Mouse (Mus musculus) C2C12 (cell line): ENCODE data around the gene Selenom. TPM values are rescaled to one million over a fixed set of nuclear protein-coding genes. Genes with fewer than 3 reads are reported as not detected.

Experiments
- H3K27me3 ChIP-seq: one replicate; pipeline ENCODE4 v1.6.1; 2011; ENCODE audit not compliant: control insufficient read depth, insufficient read depth, insufficient read length
- H3K36me3 ChIP-seq: one replicate; pipeline ENCODE4 v1.6.1; 2011; ENCODE audit not compliant: control insufficient read depth, insufficient read depth
- H3K4me3 ChIP-seq: one replicate; pipeline ENCODE4 v1.5.1; 2011; ENCODE audit warnings: mild to moderate bottlenecking, control low read depth; ENCODE audit not compliant: poor library complexity, insufficient read depth, severe bottlenecking
- H3K79me2 ChIP-seq: one replicate; pipeline ENCODE4 v1.6.1; 2011; ENCODE audit not compliant: control insufficient read depth, insufficient read depth
- H3K79me3 ChIP-seq: one replicate; pipeline ENCODE4 v1.6.1; 2011; ENCODE audit warnings: low read depth, control low read depth
- H3ac ChIP-seq: one replicate; pipeline ENCODE3; 2011; ENCODE audit warnings: low read depth; ENCODE audit not compliant: control insufficient read depth, insufficient read length
- CEBPB ChIP-seq: IDR thresholded peaks from one replicate; pipeline ENCODE4 v1.6.1; 2011; ENCODE audit warnings: low read depth, mild to moderate bottlenecking, control low read depth, moderate library complexity
- CTCF ChIP-seq: IDR thresholded peaks from one replicate; pipeline ENCODE4 v1.5.1; 2011; ENCODE audit not compliant: control insufficient read depth, insufficient read depth, insufficient read length
- FOSL1 ChIP-seq: IDR thresholded peaks from one replicate; pipeline ENCODE4 v1.8.0; 2011; ENCODE audit warnings: mild to moderate bottlenecking, low read length; ENCODE audit not compliant: poor library complexity, insufficient read depth, severe bottlenecking
- MAX ChIP-seq: IDR thresholded peaks from one replicate; pipeline ENCODE4 v1.6.1; 2011; ENCODE audit warnings: mild to moderate bottlenecking, control low read depth
- MYOD1 ChIP-seq: IDR thresholded peaks from one replicate; pipeline ENCODE4 v1.6.1; 2011; ENCODE audit warnings: low read depth; ENCODE audit not compliant: control insufficient read depth, insufficient read length
- MYOG ChIP-seq: IDR thresholded peaks from one replicate; pipeline ENCODE4 v1.6.1; 2011; ENCODE audit not compliant: control insufficient read depth, insufficient read length; ENCODE audit errors: extremely low read depth
- USF1 ChIP-seq: IDR thresholded peaks from one replicate; pipeline ENCODE4 v1.6.1; 2011; ENCODE audit warnings: low read depth, mild to moderate bottlenecking, control low read depth, moderate library complexity
- polyA plus RNA-seq: library from polyadenylated mRNA; unstranded; fragments of >200 nt; fragmentation: generic; extraction: Trizol; gene quantifications from one replicate; pipeline ENCODE4 v1.2.1, GENCODE M21; 2012; ENCODE audit warnings: missing spikeins

Gene Selenom
- polyA plus RNA-seq, 1 experiment: 77.0 TPM

DNA sequence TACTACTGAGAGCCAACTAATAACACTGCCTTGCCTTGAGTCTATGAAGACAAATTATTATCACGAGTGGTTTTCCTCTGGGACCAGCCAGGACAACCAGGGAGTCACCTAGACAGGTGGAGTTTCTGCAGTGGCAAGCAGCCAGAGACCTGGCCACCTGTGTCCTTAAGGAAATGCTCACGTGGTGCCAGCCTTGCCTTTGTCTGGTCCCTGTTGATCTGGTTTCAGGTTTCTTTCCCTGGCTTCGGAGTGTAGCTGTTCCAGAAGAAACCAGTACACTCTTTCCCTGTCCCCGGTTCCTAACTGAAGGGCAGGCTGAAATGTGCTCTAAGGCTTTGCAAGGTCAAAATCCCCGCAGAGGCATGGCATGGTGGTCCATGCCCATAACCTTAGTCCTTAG, 17.7 kb upstream of the Selenom start:
- H3K4me3 ChIP-seq: no peak overlapping the region
- TF ChIP-seq CTCF (no peak), USF1 (no peak), MAX (no peak), MYOD1 (no peak), CEBPB (no peak), FOSL1 (no peak), MYOG (no peak)

DNA sequence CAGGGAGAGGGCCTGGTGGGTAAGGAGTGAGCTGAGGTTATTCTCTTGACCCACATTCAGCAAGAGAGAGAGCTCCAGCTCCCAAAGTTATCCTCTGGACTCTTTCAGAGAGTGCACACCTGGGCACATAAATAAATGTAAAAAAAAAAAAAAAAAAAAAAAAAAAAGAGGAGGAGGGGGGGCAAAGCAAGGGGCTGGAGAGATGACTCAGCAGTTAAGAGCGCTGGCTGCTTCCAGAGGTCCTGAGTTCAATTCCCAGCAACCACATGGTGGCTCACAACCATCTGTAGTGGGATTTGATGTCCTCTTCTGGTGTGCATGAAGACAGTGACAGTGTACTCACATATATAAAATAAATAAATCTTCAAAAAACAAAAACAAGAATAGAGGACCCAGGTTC, 17.2 kb upstream of the Selenom start:
- Histone ChIP-seq H3K4me3 (no peak overlapping the region), H3K79me2 (no peaks in the 10 kb centered on the region), H3K36me3 (no peaks in the 10 kb centered on the region), H3K79me3 (no peaks in the 10 kb centered on the region), H3K27me3 (peaks cover 19% of the 10 kb centered on the region), H3ac (no peak overlapping the region)
- TF ChIP-seq USF1 (no peak), FOSL1 (no peak), CTCF (no peak), MYOG (no peak), MYOD1 (no peak), CEBPB (no peak), MAX (no peak)

More for the DNA sequence above, 17.7 kb upstream of the Selenom start:
- Histone ChIP-seq H3K36me3 (no peaks in the 10 kb centered on the region), H3ac (no peak overlapping the region), H3K27me3 (peaks cover 14% of the 10 kb centered on the region), H3K79me2 (no peaks in the 10 kb centered on the region), H3K79me3 (no peaks in the 10 kb centered on the region)

DNA sequence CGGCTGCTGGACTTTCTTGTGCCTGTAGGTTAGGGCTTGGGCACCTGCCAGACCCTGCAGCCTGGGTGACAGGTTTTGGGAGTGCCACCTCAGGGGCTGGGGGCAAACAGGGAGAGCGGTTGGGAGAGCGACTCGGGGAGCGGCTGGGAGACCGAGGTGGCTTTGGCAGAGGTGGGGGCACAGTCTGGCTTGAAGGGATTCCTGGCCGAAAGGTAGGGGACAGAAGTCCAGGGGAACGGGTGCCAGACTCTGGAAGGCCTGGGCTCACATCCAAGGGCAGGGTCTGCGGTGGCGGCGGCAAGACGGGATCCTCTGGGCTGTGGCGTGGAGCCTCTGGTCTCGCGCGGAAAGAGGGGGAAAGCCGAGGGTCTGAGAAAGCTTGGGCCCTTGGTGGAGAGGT, 12.4 kb upstream of the Selenom start:
- H3ac ChIP-seq: no peak overlapping the region
- peaks cover 21% of the 10 kb centered on the region for H3K27me3 ChIP-seq
- H3K36me3 ChIP-seq: no peaks in the 10 kb centered on the region
- no peaks in the 10 kb centered on the region for H3K79me2 ChIP-seq
- H3K79me3 ChIP-seq: no peaks in the 10 kb centered on the region
- TF ChIP-seq FOSL1 (no peak), USF1 (no peak), MAX (no peak), CEBPB (no peak), MYOD1 (no peak), CTCF (no peak), MYOG (no peak)
- no peak overlapping the region for H3K4me3 ChIP-seq

DNA sequence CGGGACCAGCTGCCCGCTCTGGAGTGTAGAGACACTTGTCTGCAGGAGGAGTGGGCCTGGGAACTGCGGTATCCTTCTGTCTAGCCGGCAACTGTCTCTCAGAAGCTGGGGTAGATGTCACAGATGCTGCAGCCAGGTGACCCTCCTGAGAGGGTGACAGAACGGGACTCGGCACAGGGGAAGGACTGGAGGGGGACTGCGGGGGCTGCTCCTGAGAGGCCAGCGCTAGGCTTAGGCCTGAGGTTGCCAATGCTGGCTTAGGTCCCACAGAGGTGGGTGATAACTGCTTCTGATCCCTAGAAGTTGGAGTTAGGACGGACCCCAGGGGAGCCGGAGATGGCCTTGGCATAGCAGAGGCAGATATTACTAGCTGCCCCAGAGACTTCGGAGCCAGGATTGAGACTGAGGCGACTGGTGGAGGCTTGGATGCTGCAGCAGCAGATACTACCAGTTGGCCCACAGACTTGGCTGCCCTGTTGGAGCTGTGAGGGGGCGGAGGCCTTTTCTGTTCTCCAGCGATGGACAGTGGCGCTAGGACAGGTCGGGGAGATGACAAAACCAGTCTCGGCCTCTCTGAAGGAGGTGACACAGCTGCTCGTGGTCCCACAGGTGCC, 11.9 kb upstream of the Selenom start:
- peaks cover 21% of the 10 kb centered on the region for H3K27me3 ChIP-seq
- no peak for TF ChIP-seq CTCF
- TF ChIP-seq MYOD1: no peak
- no peak for TF ChIP-seq USF1
- TF ChIP-seq MAX: no peak
- TF ChIP-seq FOSL1: no peak

DNA sequence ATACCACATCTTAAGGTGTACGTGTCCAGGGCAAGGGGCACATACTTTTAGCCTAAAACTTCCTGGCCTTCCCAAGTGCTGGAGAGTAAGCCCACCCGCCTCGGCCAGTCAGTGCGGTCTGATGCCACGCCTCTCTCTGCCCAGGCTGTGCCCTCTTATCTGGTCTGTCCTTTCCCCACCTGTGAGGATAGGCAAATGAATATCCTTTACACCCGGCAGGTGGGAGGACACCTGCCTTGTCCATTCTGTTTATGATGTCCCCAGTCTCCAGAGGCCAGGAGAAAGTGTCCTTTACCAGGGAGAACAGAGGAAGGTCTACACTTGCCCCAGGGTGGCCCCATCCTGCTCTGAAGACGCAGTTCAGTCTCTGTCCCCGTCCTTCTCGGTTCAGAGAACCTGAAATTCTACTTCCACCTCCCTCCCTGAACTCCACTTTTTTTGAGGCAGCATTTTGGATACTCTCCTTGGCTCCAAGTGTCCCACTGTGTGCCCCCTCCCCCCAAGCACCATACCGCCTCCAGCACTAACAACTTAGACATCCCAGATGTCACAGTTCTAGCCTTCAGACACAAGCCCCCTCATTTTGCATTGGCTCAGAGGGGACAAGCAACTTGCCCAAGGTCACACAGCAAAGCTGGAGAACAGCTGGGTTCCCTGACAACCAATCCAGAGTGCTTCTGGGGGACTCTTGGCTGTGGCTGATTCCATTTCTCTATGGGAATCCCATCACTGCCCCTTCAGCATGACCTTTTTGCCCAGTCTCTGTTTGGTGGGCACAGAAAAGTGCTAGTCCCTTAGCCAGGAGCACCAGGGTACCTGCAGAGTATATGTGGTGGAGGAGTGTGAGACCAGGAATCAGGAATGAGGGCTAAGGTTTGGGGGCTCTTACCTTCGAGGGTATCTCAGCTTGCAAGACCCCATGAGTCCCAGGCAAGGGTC, 10.5 kb upstream of the Selenom start:
- peaks cover 21% of the 10 kb centered on the region for H3K27me3 ChIP-seq
- TF ChIP-seq FOSL1 (no peak), MYOD1 (no peak)
- no peak overlapping the region for H3ac ChIP-seq
- no peak overlapping the region for H3K4me3 ChIP-seq
- H3K79me2 ChIP-seq: no peaks in the 10 kb centered on the region
- no peaks in the 10 kb centered on the region for H3K36me3 ChIP-seq
- H3K79me3 ChIP-seq: no peaks in the 10 kb centered on the region

More for the DNA sequence above, 11.9 kb upstream of the Selenom start:
- H3ac ChIP-seq: no peak overlapping the region
- H3K79me3 ChIP-seq: no peaks in the 10 kb centered on the region
- H3K36me3 ChIP-seq: no peaks in the 10 kb centered on the region
- H3K79me2 ChIP-seq: no peaks in the 10 kb centered on the region
- no peak overlapping the region for H3K4me3 ChIP-seq

DNA sequence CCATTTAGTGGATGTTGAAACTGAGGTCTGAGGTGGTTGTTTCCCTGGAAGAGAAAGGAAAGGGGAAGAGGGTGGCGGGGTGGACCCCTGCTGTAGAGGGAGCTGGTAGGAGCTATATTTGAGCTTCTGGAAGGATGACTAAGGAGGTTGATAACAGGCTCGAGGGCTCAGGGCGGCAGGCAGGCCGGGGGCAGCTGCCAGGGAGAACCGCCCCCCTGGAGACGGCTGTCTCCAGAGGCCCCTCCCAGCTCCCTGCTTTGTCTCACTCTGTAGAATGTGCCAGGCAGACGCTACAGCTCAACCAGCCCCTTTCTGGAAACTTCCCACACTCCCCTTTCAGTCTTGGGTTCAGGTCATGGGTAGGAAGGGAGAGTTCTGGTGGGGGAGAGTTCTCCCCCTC, 6.3 kb upstream of the Selenom start:
- Histone ChIP-seq H3K27me3 (no peaks in the 10 kb centered on the region), H3K4me3 (no peak overlapping the region), H3ac (no peak overlapping the region), H3K36me3 (no peaks in the 10 kb centered on the region), H3K79me3 (no peaks in the 10 kb centered on the region), H3K79me2 (no peaks in the 10 kb centered on the region)
- TF ChIP-seq CEBPB (no peak), MYOG (no peak), MAX (no peak), CTCF (no peak), MYOD1 (no peak), FOSL1 (no peak), USF1 (no peak)
